Mouse (Mus musculus) midbrain, embryonic 14.5 days (tissue): ENCODE data around the gene Slc6a17. TPM values are rescaled to one million over a fixed set of nuclear protein-coding genes. Genes with fewer than 3 reads are reported as not detected.

Experiments used
- ATAC-seq: fragments of 200-750 bp; cut with Nextera tagmentation; 2 replicates; pipeline ENCODE4 v1.8.0; 2017; ENCODE audit warnings: moderate number of reproducible peaks, moderate library complexity; ENCODE audit not compliant: low FRiP score, low TSS enrichment
- DNase-seq: peaks from one replicate; pipeline ENCODE4 v3.0.0-alpha.2; 2015
- H3K27ac ChIP-seq: fragments of 300-500 bp; sonication (generic); replicated peaks from 2 replicates; pipeline ENCODE4 v1.5.1; 2014; ENCODE audit warnings: mild to moderate bottlenecking, low read depth, low read length, moderate library complexity
- H3K27me3 ChIP-seq: fragments of 300-500 bp; sonication (generic); 2 replicates; pipeline ENCODE4 v1.6.1; 2014; ENCODE audit warnings: low read length, control low read depth, mixed read lengths; ENCODE audit not compliant: control insufficient read depth, insufficient read depth
- H3K36me3 ChIP-seq: fragments of 300-500 bp; sonication (generic); 2 replicates; pipeline ENCODE4 v1.6.1; 2014; ENCODE audit warnings: low read length, control low read depth; ENCODE audit not compliant: control insufficient read depth, insufficient read depth
- H3K4me1 ChIP-seq: fragments of 300-500 bp; sonication (generic); 2 replicates; pipeline ENCODE4 v1.6.1; 2014; ENCODE audit warnings: mild to moderate bottlenecking, antibody characterized with exemption, low read length, control low read depth; ENCODE audit not compliant: control insufficient read depth, insufficient read depth
- H3K4me2 ChIP-seq: fragments of 300-500 bp; sonication (generic); 2 replicates; pipeline ENCODE4 v1.6.1; 2014; ENCODE audit warnings: mild to moderate bottlenecking, low read length, moderate library complexity
- H3K4me3 ChIP-seq: fragments of 300-500 bp; sonication (generic); replicated peaks from 2 replicates; pipeline ENCODE4 v1.5.1; 2014; ENCODE audit warnings: low read depth, low read length
- H3K9ac ChIP-seq: fragments of 300-500 bp; sonication (generic); replicated peaks from 2 replicates; pipeline ENCODE4 v1.6.1; 2014; ENCODE audit warnings: mild to moderate bottlenecking, low read length, moderate library complexity
- H3K9me3 ChIP-seq: fragments of 300-500 bp; sonication (generic); 2 replicates; pipeline ENCODE4 v1.6.1; 2016; ENCODE audit warnings: low read length, control low read depth, mixed read lengths; ENCODE audit not compliant: control insufficient read depth
- WGBS: fragments of 180-500 bp; shearing (Covaris S2); extraction: QIAGEN DNeasy Blood & Tissue Kit; methylation state at CpG from one replicate; pipeline ENCODE4 v1.1.7; 2014; 5-methylcytosine and 5-hydroxymethylcytosine counted together
- polyA plus RNA-seq: library from polyadenylated mRNA; unstranded; fragments of >200 nt; fragmentation: Nextera tagmentation; extraction: Ambion mirVana; gene quantifications from 2 replicates; pipeline ENCODE4 v1.2.1, GENCODE M21; 2014

Slc6a17 gene
- polyA plus RNA-seq, 1 experiment from 2014 or later, result 12.3 TPM

- H3K4me1 ChIP-seq, result no peaks in the 10 kb centered on the region
- H3K4me3 ChIP-seq, result no peak overlapping the region
- DNase-seq (no peak), ATAC-seq (no peak)
- H3K27ac ChIP-seq, result no peak overlapping the region
- H3K9me3 ChIP-seq, result no peaks in the 10 kb centered on the region
- H3K36me3 ChIP-seq, result no peaks in the 10 kb centered on the region
- H3K27me3 ChIP-seq, result no peaks in the 10 kb centered on the region
- no peak overlapping the region for H3K9ac ChIP-seq
- WGBS, result 67% methylated on average over 11 of the region's 11 CpGs
- H3K4me2 ChIP-seq, result no peak overlapping the region
These were observed 93.4 kb downstream of the Slc6a17 start for GRCm38 (mm10) chr3:107424258-107425041.

DNA sequence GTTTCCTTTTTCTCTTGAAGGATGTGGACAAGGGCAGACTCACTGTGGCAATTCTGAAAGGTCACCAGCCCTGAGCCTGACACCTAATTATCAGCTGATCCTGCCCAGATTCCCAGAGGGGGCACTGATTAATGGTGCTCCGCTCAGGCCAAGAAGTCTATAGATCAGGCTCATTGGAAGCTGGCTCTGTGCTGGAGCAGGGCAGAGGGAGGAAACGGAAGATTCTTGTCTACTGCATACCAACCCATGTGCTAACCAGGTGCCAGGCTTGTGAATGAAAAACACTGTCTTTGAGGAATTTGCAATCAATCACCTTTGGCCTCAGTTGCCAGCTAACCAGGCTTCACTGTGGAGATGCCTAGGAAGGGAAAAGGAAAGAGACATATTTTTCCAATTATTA lies 97.7 kb downstream of the Slc6a17 start:
- ATAC-seq, result no peak
- no peaks in the 10 kb centered on the region for H3K9me3 ChIP-seq

More for the DNA sequence above, 97.7 kb downstream of the Slc6a17 start:
- Histone ChIP-seq H3K27me3 (no peaks in the 10 kb centered on the region), H3K4me1 (no peaks in the 10 kb centered on the region), H3K9ac (no peak overlapping the region), H3K4me2 (no peak overlapping the region), H3K4me3 (no peak overlapping the region), H3K27ac (no peak overlapping the region), H3K36me3 (no peaks in the 10 kb centered on the region)
- 75% methylated on average over 2 of the region's 2 CpGs for WGBS
- DNase-seq, result no peak

Other genes with a start within 250 kb of the Slc6a17 start
- 190 and 210 TPM in 2 replicates for gene Lamtor5, start 239.2 kb downstream of the Slc6a17 start, polyA plus RNA-seq
- gene Slc16a4, start 226.8 kb downstream of the Slc6a17 start, polyA plus RNA-seq, result 1.6 and 2.3 TPM in 2 replicates
- 9.1 and 10.3 TPM in 2 replicates for gene Rbm15, start 184.3 kb downstream of the Slc6a17 start, polyA plus RNA-seq
- 6.2 and 8.3 TPM in 2 replicates for gene Kcnc4, start 58.5 kb downstream of the Slc6a17 start, polyA plus RNA-seq
- not detected in 2 replicates for gene Ubl4b, start 37.1 kb upstream of the Slc6a17 start, polyA plus RNA-seq
- 0.74 TPM in 1 of 2 replicates, not detected in the other for gene Alx3, start 77.0 kb upstream of the Slc6a17 start, polyA plus RNA-seq
- not detected in 2 replicates for gene Gm10961, start 113.3 kb upstream of the Slc6a17 start, polyA plus RNA-seq
- gene Strip1, start 113.7 kb upstream of the Slc6a17 start, polyA plus RNA-seq, result 154 and 189 TPM in 2 replicates
- 127 and 142 TPM in 2 replicates for gene Ahcyl1, start 178.5 kb upstream of the Slc6a17 start, polyA plus RNA-seq
- 2.3 and 7.6 TPM in 2 replicates for gene Csf1, start 242.5 kb upstream of the Slc6a17 start, polyA plus RNA-seq